Mouse (Mus musculus) gastrocnemius, adult 18-20 months (tissue): ENCODE measurements around the gene Nufip1. TPM values are rescaled to one million over a fixed set of nuclear protein-coding genes. Genes with fewer than 3 reads are reported as not detected.
"Not testable (repeated sequence)": the region's sequence is repeated elsewhere in the genome, so short reads cannot be mapped to it uniquely, and the experiment has no call there.

ENCODE experiments used
- DNase-seq: peaks from one replicate; pipeline ENCODE4 v3.0.0; 2021; ENCODE audit warnings: low spot score
- total RNA-seq, 2 experiments: library from RNA; stranded (reverse); gene quantifications; 2 replicates each; pipeline ENCODE4 v1.2.3; 2021

Nufip1 gene
- total RNA-seq, 2 experiments from 2014 or later: 3.2 to 3.8 TPM

GRCm38 (mm10) chr14:76134975-76135374 lies 24.3 kb downstream of the Nufip1 start:
- DNase-seq: no peak

GRCm38 (mm10) chr14:76145248-76145647 lies 34.6 kb downstream of the Nufip1 start:
- no peak for DNase-seq

- DNase-seq: no peak
These were observed 35.2 kb downstream of the Nufip1 start for GRCm38 (mm10) chr14:76145868-76146267.

GRCm38 (mm10) chr14:76147061-76147460 lies 36.4 kb downstream of the Nufip1 start:
- DNase-seq: no peak

GRCm38 (mm10) chr14:76148294-76148693 lies 37.6 kb downstream of the Nufip1 start:
- DNase-seq: no peak

GRCm38 (mm10) chr14:76149531-76150179 lies 39.0 kb downstream of the Nufip1 start:
- DNase-seq: peak; percentile 88

- DNase-seq: no peak
These were observed 39.8 kb downstream of the Nufip1 start for GRCm38 (mm10) chr14:76150499-76150898.

- DNase-seq: no peak
These were observed 40.3 kb downstream of the Nufip1 start for GRCm38 (mm10) chr14:76151011-76151410.

- DNase-seq: no peak
These were observed 41.1 kb downstream of the Nufip1 start for GRCm38 (mm10) chr14:76151820-76152161.

GRCm38 (mm10) chr14:76152162-76153002 lies 41.7 kb downstream of the Nufip1 start:
- DNase-seq: peak; percentile 97

- no peak for DNase-seq
These were observed 42.4 kb downstream of the Nufip1 start for GRCm38 (mm10) chr14:76153003-76153675.

GRCm38 (mm10) chr14:76153828-76154227 lies 43.1 kb downstream of the Nufip1 start:
- no peak for DNase-seq

- DNase-seq: no peak
These were observed 47.6 kb downstream of the Nufip1 start for GRCm38 (mm10) chr14:76158192-76158785.

GRCm38 (mm10) chr14:76160580-76160979 lies 49.9 kb downstream of the Nufip1 start:
- DNase-seq: not testable (repeated sequence)

- no peak for DNase-seq
These were observed 53.5 kb downstream of the Nufip1 start for GRCm38 (mm10) chr14:76164236-76164635.

GRCm38 (mm10) chr14:76164904-76165755 lies 54.4 kb downstream of the Nufip1 start:
- peak; percentile 24 for DNase-seq

- peak; percentile 33 for DNase-seq
These were observed 59.3 kb downstream of the Nufip1 start for GRCm38 (mm10) chr14:76169876-76170466.

GRCm38 (mm10) chr14:76171285-76171684 lies 60.6 kb downstream of the Nufip1 start:
- DNase-seq: no peak

- no peak for DNase-seq
These were observed 63.6 kb downstream of the Nufip1 start for GRCm38 (mm10) chr14:76174328-76174727.

- DNase-seq: no peak
These were observed 65.1 kb downstream of the Nufip1 start for GRCm38 (mm10) chr14:76175808-76176207.

- DNase-seq: no peak
These were observed 66.5 kb downstream of the Nufip1 start for GRCm38 (mm10) chr14:76177230-76177629.
